Mouse (Mus musculus): ENCODE results near the gene Plekhg2. TPM values are rescaled to one million over a fixed set of nuclear protein-coding genes. Genes with fewer than 3 reads are reported as not detected.
A peak's percentile ranks its signal among the peaks of the same experiment; 100 is the strongest.

Gene Plekhg2
- total RNA-seq, 2 experiments from 2014 or later: 6.2 to 9.7 TPM

DNA sequence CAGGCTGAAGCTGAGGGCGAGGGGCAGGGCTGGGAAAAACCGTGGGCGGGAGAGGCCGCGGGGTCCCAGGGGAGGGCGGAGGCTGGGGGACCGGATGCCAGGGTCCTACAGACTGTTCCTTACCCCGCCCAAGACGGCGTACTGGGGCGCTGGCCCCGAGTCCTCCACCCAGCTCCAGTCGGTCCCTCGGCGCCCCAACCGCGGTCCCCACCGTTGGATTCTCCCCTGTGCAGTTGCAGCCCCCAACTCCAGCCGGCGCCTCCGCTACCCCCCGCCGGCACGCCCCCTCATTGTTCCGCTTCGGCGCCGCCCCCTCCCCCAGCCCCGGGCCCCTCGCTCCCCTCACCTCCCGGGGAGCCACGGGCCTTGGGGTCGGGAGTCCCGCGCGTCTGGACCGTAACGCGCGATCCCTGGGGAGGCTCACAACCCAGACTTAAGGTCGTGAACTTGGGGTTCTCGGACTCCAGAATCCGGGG lies 847 bp downstream of the Plekhg2 start:
- DNase-seq (ENCODE audit: low spot score in 2 of 2): no peak
- intact Hi-C loops (cut with DNase I): no loop called here

DNA sequence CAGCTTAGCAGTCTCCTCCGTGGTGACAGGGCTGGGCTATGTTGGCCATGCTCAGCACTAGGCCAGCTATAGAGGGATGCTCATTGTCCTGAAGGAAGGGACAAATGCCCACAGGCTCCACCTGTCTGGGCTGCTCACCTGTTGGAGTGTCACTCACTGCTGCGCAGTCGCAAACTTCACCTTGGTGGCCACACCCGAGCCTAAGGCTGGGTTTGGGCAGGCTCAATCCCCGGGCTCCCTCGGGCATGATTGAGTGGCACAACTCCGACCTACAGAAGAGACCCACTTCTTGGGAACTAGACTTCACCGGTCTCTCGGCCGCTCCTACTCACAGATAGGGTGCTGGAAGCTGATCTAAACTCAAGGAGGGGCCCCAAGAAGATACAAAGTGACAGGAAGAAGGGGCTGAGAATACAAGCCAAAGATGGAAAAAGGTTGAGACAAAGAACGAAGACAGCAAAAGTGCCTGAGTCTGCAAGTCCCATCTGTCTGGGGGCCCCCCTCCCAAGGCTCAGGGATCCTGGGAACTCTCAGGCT lies 1.4 kb downstream of the Plekhg2 start:
- intact Hi-C loops (cut with DNase I): no loop called here
- DNase-seq (ENCODE audit: low spot score in 2 of 2): no peak

DNA sequence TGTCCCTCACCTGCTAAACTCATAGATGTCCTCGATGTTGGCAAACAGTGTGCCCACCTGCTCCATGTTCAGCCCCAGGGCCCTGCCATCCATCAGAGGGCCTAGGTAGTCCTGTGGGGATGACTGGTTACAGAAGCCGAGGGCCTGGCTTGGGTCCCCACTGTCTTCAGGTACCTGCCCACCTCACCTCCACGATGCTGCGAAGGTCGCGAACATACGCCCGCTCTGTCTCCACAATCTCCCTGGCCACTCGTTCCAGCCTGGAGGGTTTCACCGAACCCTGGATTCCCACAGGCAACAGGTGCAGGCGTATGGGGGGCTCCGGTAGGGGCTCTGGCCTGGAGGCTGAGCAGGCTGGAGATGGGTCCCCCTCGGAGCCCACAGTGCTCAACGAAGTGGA lies 2.3 kb downstream of the Plekhg2 start:
- no peak for DNase-seq (ENCODE audit: low spot score in 2 of 2)
- intact Hi-C loops (cut with DNase I): no loop called here

DNA sequence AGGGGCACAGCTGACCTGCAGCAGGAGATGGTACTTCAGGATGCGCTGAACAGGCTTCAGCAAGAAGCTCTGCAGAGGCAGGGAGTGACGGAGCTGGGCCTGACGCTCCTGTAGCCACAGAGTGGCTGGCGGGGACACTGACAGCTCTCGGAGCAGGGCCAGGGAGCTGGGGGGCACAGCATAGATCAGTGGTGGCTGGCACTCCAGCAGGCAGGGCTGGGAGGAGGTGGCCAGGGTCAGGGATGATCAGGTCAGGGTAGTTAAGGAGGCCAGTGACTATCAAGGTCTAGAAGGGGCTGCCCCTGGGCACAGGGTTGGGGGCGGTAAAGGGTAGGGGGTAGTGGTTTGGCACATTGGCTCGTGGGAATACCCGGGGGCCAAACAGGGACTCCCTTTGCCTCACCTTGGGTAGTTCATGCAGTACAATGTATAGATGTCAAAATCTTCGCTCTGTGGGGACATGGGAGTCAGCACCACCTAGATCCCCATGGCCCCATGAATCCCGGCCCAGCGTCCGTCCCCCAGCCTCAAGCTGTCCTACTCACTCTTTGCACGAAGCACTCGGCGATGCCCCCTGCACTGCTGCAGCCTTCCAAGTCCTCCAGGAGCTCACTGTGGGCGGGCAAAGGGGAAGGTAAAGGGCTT lies 4.0 kb downstream of the Plekhg2 start:
- intact Hi-C loops (cut with DNase I): no loop called here
- no peak for DNase-seq (ENCODE audit: low spot score in 2 of 2)

DNA sequence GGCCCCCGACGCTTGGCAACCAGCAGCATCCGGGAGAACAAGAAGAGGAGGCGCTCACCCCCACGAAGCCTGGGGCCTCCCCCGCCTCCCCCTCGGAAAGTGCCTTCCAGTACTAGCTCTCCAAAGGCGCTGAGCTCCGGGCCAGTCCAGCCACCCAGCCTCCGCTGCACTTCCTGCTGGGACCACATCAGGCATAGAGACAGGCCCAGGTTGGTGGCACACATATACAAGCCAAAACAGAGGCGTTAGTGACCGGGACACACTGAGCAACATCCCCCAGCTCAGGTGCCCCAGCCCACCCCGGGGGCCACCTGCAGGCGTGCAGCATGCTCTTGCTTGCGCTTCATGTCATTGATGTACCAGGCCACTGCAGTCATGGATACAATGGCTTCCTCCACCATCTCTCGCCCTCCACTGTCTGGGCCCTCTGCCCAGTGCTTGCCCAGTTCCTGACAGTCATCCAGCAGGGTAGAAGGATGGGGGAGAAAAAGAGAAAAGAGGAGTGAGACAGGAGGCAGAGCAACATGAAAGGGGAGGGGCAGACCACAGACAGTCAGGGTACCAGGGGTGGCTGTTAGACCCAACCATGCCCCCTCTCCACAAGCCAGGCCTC lies 4.6 kb downstream of the Plekhg2 start:
- peak in 1 of 2 experiments; percentile 13 for DNase-seq (ENCODE audit: low spot score in 2 of 2)
- intact Hi-C loops (cut with DNase I): no loop called here

DNA sequence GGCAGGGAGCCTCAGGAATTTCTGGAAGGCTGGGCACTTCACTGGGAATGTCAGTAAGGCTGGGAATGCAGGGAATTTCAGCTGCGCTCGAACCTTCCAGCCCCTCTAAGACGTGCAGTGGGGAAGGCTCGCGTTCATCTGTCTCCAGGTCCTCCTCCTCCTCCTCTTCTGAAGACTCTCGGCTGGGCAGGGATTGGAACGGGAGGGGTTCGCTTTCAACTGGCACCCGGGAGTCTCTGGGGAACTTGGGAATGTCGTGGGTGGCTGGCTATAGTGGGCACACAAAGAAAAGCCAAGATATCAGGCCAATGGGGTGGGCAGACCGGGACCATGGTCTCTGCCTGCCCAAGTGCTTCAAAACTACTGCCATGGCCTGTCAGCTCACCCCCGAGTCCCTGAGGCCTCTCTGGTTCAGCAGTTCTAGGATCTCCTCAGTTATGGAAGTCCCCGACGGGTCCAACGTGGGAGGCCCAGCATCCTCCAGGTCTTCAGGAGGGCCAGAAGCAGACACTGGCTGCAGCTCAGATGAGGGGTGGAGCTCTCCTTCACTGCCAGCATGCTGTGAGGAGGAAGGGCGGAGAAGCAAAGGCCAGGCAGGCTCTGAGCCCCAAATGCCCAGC lies 9.8 kb downstream of the Plekhg2 start:
- no peak for DNase-seq (ENCODE audit: low spot score in 2 of 2)
- intact Hi-C loops (cut with DNase I): no loop called here

DNA sequence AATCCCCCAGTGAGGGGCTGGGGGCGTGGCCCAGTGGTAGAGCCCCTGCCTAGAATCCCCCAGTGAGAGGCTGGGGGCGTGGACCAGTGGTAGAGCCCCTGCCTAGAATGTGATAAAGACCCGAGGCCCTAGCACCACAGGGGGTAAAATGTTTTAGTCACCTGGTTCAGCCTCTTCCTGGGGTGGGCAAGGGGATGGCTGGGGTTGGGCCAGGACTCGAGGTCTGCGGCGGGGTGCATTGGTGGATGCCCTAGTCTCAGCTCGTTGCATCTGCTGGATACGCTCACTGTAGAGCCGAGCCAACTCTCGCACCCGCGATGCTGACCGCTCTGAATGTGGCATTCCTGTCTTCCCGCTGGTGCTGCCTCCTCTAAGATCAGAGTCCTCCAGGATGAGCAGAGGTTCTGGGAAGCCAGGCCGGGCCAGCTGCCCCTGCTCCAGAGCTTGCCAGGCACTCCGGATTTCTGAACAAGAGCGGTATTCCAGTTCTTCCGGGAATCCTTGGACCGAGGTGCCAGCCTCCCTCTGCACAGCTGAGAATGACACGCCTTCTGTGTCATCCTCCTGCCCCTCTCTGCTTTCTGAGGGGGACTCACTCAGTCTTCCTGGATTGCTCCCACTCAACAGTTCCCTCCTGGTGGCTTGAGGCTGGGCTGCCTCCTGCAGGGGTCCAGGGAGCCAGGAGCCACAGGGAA lies 10.6 kb downstream of the Plekhg2 start:
- intact Hi-C loops (cut with DNase I): no loop called here
- DNase-seq (ENCODE audit: low spot score in 2 of 2): no peak

DNA sequence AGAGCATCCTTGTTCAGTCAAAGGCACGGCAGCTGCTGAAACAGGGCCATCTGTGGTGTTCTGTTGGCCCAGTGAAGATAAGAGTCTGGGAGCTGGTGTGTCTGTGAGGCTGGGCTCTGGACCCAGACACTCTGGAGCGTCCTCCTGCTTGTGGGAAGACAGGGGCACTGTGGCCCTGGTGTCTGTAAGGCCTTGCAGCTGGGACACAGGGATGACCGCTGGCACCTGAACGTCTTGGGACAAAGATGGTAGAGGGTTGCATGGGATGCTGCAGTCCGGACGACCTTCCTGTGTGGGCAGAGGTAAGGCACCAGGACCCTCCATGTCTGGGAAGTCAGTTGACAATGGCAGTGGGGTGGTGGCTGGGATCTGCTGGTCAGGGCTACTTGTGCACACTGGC lies 12.1 kb downstream of the Plekhg2 start:
- intact Hi-C loops (cut with DNase I): no loop called here
- no peak for DNase-seq (ENCODE audit: low spot score in 2 of 2)

DNA sequence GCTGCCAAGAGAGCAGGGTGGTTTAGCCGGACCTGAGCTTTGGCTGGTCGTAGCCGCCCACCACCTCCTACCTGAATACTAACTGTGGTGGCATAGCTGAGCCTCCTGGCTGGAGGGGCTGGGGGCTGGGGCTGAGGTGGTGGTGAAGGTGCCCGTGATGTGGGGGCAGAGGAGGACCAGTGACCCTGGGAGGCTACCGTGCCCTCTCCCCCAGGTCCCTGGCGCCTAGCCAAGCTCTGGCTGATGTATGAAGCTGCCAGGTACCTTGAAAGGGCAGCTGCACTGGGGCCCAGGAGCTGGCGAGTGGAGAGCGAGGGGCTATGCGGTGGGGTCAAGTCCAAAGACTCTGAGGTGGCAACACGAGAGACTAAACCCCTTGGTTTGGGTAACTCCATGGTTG lies 12.5 kb downstream of the Plekhg2 start:
- intact Hi-C loops (cut with DNase I): no loop called here
- DNase-seq (ENCODE audit: low spot score in 2 of 2): no peak

DNA sequence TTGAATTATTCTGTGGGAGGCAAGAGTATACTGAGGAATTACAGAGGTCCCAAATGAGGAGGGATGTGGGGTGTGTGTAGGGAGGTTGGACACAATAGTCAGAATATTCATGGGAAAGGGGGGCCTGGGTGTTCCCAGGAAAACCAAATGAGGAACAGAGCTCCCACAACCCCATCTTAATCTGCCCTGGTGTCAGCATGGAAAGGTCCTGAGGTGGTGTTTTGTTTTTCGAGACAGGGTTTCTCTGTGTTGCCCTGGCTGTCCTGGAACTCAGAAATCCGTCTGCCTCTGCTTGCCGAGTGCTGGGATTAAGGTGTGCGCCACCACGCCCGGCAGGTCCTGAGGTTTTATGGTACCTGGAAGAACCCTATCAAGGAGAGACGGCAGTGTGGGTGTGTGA lies 14.0 kb downstream of the Plekhg2 start:
- no peak for DNase-seq (ENCODE audit: low spot score in 2 of 2)
- intact Hi-C loops (cut with DNase I): no loop called here

DNA sequence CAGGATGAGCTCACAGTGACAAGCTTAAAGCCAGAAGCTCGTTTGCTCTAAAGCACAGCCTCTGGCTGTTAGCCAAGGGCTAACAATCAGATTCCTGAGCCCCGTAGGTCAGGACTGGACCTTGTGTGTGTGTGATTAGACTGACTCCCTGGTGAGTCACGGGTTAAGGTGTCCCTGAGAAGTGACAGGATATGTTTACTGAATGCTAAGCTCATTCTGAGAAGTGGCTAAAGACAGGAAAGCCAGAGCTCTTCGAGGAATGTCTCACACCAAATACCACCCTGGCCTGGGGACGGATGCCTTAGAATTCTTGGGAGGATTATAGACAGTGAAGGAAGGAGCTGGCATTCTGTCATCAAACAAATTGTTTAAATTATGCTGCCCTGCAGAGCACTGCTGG lies 14.4 kb downstream of the Plekhg2 start:
- intact Hi-C loops (cut with DNase I): no loop called here
- no peak for DNase-seq (ENCODE audit: low spot score in 2 of 2)

DNA sequence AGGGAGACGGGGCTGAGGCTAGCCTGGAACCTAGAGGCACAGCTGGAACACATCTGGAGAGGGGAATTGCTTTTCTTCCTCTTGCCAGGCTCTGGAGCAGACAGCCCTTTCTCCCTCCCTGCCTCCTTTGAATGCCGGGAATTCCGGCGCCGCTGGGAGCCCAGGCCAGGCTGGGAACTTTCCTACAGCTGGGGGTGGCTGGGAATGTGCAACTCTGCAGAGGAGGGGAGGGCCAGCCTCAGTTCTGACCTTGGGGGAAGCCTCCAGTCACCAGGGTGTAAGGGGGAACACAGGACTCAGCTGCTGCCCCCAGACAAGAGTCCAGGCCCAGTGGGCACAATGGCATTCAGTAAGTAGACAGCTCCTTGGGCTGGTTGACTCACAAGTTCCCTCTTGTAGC lies 15.4 kb downstream of the Plekhg2 start:
- intact Hi-C loops (cut with DNase I): no loop called here
- no peak for DNase-seq (ENCODE audit: low spot score in 2 of 2)

DNA sequence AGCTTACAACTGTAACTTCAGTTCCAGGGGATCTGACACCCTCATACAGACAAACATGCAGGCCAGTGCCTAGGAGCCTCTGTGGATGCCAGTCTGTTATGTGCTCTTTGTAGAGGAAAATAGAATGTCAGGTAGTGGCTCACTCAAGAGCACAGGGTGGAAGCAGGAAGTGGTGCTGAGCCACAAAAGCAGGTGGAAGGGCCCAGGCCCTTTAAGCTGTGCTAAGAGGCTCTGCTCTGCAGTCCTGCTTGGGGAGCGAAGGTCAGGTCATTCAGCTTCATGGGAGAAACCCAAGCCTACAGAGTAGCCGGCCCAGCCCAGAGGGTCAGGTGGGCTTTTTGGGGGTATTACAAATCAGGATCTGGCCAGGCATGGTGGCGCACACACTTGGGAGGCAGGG lies 17.2 kb downstream of the Plekhg2 start:
- intact Hi-C loops (cut with DNase I): no loop called here
- DNase-seq (ENCODE audit: low spot score in 2 of 2): no peak

DNA sequence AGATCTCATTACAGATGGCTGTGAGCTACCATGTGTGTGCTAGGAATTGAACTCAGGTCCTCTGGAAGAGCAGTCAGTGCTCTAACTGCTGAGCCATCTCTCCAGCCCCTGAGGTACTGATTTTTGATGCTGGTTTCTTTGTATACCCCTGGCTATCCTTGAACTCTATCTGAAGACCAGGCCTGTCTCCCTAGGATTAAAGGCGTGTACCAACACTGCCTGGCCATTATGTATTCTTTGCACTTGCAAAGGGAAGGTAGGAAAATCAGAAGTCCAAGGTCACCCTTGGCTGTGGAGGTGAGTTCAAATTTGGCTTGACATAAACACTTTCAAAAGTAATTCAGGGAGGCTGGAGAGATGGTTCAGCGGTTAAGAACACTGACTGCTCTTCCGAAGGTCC lies 17.8 kb downstream of the Plekhg2 start:
- DNase-seq (ENCODE audit: low spot score in 2 of 2): no peak
- intact Hi-C loops (cut with DNase I): no loop called here

DNA sequence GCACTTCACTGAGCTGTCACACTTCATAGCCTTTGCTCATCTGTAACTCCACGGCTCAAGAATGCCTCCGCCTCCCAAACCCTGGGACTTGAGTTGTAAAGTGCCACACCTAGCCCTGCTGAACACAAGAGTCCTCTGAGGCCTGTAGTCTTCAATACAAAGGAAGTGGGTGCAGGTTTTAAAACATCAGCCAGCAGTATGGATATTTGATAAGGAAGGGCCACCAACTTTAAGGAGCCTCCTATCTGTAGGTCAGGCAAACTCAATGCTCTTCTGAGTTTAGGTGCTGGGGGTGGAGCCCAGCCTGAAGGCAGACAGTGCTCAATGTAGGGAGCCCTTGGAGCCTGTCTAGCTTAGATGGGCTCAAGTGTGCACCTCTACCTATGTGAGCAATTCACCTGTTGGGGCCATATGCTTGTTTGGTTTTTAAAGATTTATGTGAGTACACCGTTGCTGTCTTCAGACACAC lies 18.3 kb downstream of the Plekhg2 start:
- DNase-seq (ENCODE audit: low spot score in 2 of 2): no peak
- intact Hi-C loops (cut with DNase I): no loop called here

DNA sequence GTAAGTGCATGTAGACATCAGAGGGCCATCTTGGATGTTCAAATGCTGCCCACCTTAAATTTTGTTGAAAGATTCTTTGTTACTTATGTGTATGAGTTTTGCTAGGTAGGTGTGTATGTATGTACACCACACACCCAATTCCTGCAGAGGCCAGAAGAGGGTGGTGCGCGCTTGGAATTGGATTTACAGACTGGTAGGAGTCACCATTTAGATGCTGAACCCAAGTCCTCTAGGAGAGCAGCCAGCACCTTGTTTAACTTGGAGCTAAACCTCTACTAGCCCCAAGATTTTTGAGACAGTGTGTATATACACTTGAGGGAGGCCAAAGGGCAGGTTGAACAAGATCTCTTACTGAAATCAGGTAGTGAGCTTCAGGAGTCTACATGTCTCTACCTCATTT lies 19.1 kb downstream of the Plekhg2 start:
- intact Hi-C loops (cut with DNase I): no loop called here
- no peak for DNase-seq (ENCODE audit: low spot score in 2 of 2)

DNA sequence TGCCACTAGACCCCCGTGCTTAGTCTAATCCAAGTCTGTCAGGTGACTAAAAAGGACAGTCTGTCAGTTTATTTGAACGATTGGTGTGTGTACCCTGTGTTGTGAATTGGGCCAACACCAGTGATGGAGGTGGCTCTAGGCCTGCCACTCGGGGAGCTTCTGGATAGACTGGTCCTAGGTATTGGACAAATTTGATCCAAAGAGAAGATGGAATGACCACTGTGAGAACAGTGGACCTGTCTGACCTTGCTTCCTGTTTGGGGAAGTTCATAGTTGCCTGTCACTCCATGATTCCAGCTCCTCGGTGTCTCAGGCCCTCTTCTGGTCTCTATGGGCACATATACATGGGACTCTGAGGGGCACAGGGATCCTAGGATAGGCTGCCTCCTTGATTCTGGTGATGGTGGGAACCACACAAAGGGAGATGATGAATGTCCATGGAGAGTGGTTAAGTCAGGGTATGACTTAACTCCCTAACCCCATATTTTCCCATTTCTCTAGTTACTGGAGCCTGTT lies 20.7 kb downstream of the Plekhg2 start:
- DNase-seq (ENCODE audit: low spot score in 2 of 2): no peak
- intact Hi-C loops (cut with DNase I): no loop called here

DNA sequence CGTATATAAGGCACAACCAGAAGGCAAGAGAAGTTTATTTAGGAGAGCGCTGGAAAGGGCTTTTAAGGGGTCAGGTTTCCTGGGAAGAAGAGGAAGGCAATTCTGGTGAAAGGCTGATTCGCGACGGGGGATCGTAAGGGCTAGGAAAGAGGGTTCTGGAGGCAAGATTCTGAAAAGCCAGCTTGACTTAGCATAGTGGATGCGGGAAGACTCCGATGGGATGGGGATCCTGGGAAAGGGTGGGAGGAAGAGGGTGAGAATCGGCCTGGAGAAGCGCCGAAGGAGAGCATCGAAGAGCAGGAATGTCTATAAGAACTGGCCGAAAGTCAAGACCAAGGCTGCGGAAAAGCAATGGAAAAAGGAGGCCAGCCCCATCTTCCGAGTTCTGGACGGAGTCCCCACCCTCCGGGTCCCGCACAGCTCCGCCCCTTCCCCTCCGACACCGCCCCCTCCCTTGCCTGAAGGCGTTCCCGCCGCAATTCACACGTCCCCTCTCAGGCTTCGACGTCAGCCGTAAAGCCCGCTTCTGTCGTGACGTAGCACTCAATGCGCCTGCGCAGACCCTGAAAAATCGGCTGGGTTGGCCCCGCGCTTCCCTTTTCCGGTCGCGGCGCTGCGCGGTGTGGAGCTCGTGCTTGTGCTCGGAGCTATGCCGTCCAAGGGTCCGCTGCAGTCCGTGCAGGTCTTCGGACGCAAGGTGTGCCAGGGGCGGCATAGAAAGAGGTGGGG lies 22.1 kb downstream of the Plekhg2 start, which contains the start of gene Rps16:
TSS of gene Rps16 (plus strand) at position 498 of the 729 bp plus-strand sequence.
- intact Hi-C loops (cut with DNase I): no loop called here
- peak; percentile 98 for DNase-seq (ENCODE audit: low spot score in 2 of 2)

DNA sequence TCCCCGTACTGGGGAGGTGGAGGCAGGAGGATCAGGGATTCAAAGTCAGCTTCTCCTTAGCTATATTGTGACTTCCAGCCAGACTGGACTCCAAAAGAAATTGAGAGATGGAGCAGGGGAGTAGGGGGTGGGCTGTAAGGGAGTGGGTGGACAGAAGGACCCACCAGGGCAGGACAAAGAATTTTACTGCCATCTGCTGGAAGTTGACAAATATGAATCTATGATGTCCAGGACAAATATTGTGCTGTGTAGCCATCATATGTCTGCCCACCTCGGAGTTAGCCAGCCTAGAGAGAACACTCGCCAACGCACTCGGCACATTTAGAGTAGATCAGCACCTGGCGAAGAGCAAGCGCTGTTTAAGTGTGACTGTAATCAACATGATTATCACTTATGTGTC lies 23.8 kb downstream of the Plekhg2 start:
- intact Hi-C loops (cut with DNase I): no loop called here
- DNase-seq (ENCODE audit: low spot score in 2 of 2): no peak

All from left cerebral cortex, postnatal 36 days (tissue).